Mouse (Mus musculus): Measurements from ENCODE around the gene Pim1. TPM values are rescaled to one million over a fixed set of nuclear protein-coding genes. Genes with fewer than 3 reads are reported as not detected.
A peak's percentile ranks its signal among the peaks of the same experiment; 100 is the strongest.
"Not testable (repeated sequence)": the region's sequence is repeated elsewhere in the genome, so short reads cannot be mapped to it uniquely, and the experiment has no call there.

The Pim1 gene
- polyA plus RNA-seq, 1 experiment from 2014 or later: 15.7 TPM

DNA sequence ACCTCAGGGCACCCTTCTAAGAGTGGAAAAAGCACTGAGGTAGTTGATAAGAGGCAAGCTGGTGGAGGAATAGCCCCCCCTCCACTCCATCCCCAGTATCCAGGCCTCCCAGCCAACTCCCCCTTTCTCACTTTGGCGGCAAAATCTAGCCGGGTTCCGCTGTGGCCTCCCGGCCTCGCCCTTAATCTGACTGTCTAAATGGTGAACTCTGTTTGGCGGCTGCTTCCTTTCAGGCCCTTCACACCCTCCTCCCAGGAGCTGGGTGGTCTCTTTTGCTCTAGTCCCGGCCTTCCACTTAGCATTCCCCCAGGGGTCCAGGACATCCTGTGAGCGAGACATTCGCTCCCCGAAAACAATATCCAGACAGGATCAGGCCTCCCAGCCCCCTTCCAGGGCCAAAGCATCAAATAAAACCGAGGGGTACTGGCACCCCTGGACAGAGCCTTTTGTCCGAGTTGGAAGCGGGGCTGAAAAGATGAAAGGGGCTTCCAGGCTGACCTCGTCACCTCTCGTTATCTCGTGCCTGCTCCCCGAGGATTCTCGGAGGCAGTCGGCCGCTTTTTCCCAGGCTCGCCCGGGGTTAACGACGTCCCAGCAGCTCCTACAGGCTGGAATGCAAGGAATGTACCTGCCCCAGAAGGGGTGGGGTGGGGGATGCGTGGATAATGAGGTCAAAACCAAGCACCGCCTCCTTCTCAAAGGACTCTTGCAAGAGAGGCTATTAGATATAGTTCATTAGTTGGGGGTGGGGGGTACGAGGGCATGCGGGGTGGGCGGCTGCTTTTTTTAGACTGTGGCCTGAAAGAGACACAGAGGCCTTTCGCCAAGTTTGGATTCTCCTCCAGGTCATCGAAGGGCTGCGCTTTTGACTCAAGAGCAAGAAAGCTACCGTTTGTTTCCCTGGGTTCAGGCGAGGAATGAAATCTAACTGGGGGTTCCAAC lies 39.4 kb upstream of the Pim1 start:
- peak overlapping the region; percentile 48; the same call in 1 of the 2 replicates for H3K9ac ChIP-seq (ENCODE audit: low read length)
- H3K27me3 ChIP-seq (replicated peaks; ENCODE audit: control insufficient read depth, insufficient read depth, low read length): no peaks in the 10 kb centered on the region
- peak overlapping the region; percentile 36 for H3K4me2 ChIP-seq (ENCODE audit: low read length)
- ATAC-seq (peak; percentile 44), DNase-seq (ENCODE audit: low spot score) (peak; percentile 50)
- no peaks in the 10 kb centered on the region for H3K9me3 ChIP-seq (replicated peaks; ENCODE audit: control insufficient read depth, low read length)
- H3K27ac ChIP-seq (ENCODE audit: low read depth, low read length): 0 out of 2 replicates have a peak overlapping the region, but pooled peaks have one; percentile 39
- no peak overlapping the region for H3K4me3 ChIP-seq (ENCODE audit: low read depth, low read length)
- H3K36me3 ChIP-seq (ENCODE audit: control insufficient read depth, insufficient read depth, low read length): no peaks in the 10 kb centered on the region
- WGBS: 3% methylated on average over 34 of the region's 34 CpGs
- H3K4me1 ChIP-seq (ENCODE audit: control insufficient read depth, insufficient read depth, low read length): peaks cover 6% of the 10 kb centered on the region; the same call in 1 of the 2 replicates

DNA sequence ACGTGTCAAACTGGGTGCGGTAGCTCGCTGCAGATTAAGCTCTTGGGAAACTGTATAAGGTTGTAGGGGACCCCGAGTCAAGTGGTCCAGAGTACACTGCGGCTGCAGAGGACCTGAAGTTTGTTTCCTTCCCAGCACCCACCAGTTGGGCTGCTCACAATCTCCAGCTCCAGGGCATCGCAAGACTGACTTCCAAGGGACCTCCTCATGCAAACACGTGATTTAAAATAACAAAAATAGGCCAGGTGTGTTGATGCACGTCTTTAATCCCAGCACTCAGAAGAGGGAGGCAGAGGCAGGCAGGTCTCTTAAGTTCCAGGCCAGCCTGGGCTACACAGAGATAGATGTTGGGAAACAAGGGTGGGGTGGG lies 38.7 kb upstream of the Pim1 start:
- H3K4me2 ChIP-seq (ENCODE audit: low read length): no peak overlapping the region
- DNase-seq (ENCODE audit: low spot score): no peak
- no peak overlapping the region for H3K9ac ChIP-seq (ENCODE audit: low read length)
- WGBS: 22% methylated on average over 8 of the region's 8 CpGs
- no peaks in the 10 kb centered on the region for H3K9me3 ChIP-seq (replicated peaks; ENCODE audit: control insufficient read depth, low read length)
- no peaks in the 10 kb centered on the region for H3K36me3 ChIP-seq (ENCODE audit: control insufficient read depth, insufficient read depth, low read length)
- peaks cover 6% of the 10 kb centered on the region; the same call in 1 of the 2 replicates for H3K4me1 ChIP-seq (ENCODE audit: control insufficient read depth, insufficient read depth, low read length)
- no peak overlapping the region for H3K27ac ChIP-seq (ENCODE audit: low read depth, low read length)
- no peaks in the 10 kb centered on the region for H3K27me3 ChIP-seq (replicated peaks; ENCODE audit: control insufficient read depth, insufficient read depth, low read length)
- ATAC-seq: no peak
- no peak overlapping the region for H3K4me3 ChIP-seq (ENCODE audit: low read depth, low read length)

DNA sequence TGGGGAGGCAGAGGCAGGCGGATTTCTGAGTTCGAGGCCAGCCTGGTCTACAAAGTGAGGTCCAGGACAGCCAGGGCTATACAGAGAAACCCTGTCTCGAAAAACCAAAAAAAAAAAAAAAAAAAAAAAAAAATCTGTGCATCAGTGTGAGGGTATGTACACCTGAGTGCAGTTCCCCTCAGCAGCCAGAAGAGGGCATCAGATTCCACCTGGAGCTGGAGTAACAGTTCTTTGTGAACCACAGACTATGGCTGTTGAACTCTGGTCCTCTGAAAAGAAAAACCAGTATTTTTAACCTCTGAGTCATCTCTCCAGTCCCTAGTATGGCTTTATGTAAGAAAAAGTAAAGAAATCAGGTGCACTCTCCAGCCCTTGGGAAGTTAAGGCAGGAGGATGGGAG lies 36.4 kb upstream of the Pim1 start:
- H3K4me1 ChIP-seq (ENCODE audit: control insufficient read depth, insufficient read depth, low read length): peaks cover 18% of the 10 kb centered on the region
- 97% methylated on average over 2 of the region's 3 CpGs for WGBS
- not testable (repeated sequence) for H3K27me3 ChIP-seq (replicated peaks; ENCODE audit: control insufficient read depth, insufficient read depth, low read length); ATAC-seq; H3K4me2 ChIP-seq (ENCODE audit: low read length); H3K9me3 ChIP-seq (replicated peaks; ENCODE audit: control insufficient read depth, low read length); H3K4me3 ChIP-seq (ENCODE audit: low read depth, low read length); DNase-seq (ENCODE audit: low spot score); H3K27ac ChIP-seq (ENCODE audit: low read depth, low read length); H3K36me3 ChIP-seq (ENCODE audit: control insufficient read depth, insufficient read depth, low read length); H3K9ac ChIP-seq (ENCODE audit: low read length)

DNA sequence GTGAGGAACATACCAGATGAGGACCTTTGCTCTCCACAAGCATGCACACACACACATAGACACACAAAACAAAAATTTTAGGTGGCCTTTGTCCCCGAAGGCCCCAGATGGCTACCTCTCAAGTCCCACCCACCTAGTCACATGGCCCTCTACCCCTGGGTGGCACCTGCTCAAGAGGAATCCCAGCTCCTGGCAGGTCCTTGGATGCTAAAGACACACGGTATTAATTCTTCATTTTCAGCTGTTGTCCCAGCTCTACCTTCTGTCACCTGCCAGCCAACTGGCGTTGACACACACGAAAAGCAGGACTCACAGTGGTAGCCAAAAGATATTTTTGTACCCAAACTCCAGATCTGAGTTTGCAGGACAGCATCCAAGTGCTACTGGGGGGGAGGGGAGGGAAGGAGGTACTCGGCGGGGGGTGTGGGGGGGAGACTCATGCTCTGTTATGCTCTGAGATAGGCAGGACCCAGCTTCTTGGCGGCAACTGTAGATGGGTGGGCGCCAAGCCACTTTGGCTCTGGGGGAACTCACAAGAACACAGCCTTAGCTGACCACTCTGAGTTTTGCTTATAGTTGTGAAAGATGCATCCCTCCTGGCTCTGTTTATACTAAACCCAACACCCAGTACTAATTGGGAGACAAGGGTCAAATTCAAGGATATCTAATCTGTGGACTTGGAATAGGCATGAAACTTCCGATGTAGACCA lies 35.0 kb upstream of the Pim1 start:
- 78% methylated on average over 9 of the region's 9 CpGs for WGBS
- no peak overlapping the region for H3K9ac ChIP-seq (ENCODE audit: low read length)
- H3K9me3 ChIP-seq (replicated peaks; ENCODE audit: control insufficient read depth, low read length): no peaks in the 10 kb centered on the region
- H3K36me3 ChIP-seq (ENCODE audit: control insufficient read depth, insufficient read depth, low read length): no peaks in the 10 kb centered on the region
- H3K27ac ChIP-seq (ENCODE audit: low read depth, low read length): 0 out of 2 replicates have a peak overlapping the region, but pooled peaks have one; percentile 4
- peaks cover 28% of the 10 kb centered on the region for H3K4me1 ChIP-seq (ENCODE audit: control insufficient read depth, insufficient read depth, low read length)
- DNase-seq (ENCODE audit: low spot score): no peak
- H3K4me2 ChIP-seq (ENCODE audit: low read length): no peak overlapping the region
- no peak overlapping the region for H3K4me3 ChIP-seq (ENCODE audit: low read depth, low read length)
- H3K27me3 ChIP-seq (replicated peaks; ENCODE audit: control insufficient read depth, insufficient read depth, low read length): no peaks in the 10 kb centered on the region
- no peak for ATAC-seq

DNA sequence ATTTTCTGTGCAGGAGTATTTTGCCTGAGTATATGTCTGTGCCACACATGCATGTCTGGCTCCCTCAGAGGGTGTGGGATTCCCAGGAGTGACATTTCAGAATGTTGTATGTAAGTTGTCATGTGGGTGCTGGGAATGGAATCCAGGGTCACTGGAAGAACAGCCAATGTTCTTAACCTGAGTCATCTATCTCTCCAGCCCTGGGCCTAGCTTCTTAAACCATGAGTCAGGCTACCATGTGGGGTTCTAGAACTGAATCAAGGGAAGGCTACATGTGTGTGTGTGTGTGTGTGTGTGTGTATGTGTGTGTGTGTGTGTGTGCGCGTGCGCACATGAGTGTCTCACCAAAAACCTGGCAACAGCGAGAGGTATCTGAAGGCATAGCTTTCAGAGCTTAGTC lies 34.1 kb upstream of the Pim1 start:
- H3K9ac ChIP-seq (ENCODE audit: low read length): no peak overlapping the region
- no peak overlapping the region for H3K4me2 ChIP-seq (ENCODE audit: low read length)
- DNase-seq (ENCODE audit: low spot score) (no peak), ATAC-seq (no peak)
- H3K36me3 ChIP-seq (ENCODE audit: control insufficient read depth, insufficient read depth, low read length): no peaks in the 10 kb centered on the region
- H3K27me3 ChIP-seq (replicated peaks; ENCODE audit: control insufficient read depth, insufficient read depth, low read length): no peaks in the 10 kb centered on the region
- 95% methylated on average over 4 of the region's 4 CpGs for WGBS
- H3K9me3 ChIP-seq (replicated peaks; ENCODE audit: control insufficient read depth, low read length): no peaks in the 10 kb centered on the region
- peaks cover 22% of the 10 kb centered on the region for H3K4me1 ChIP-seq (ENCODE audit: control insufficient read depth, insufficient read depth, low read length)
- H3K4me3 ChIP-seq (ENCODE audit: low read depth, low read length): no peak overlapping the region
- no peak overlapping the region for H3K27ac ChIP-seq (ENCODE audit: low read depth, low read length)

DNA sequence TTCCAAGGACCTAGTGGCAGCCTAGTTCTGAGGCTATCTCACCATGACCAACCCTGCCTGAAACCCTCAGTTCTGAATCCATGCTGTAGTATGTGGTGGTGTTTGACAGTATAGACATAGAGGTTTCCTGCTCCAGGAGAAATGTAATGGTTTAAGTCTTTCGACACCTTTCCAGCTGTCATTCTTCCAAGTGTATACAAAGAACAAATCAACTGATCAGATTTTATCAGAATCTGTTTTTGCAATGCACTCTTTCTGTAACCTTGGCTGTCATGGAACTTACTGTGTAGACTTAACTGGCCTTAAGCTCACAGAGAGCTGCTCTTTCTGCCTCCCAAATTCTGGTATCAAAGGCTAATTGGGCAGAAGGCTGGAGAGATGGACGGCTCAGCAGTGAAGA lies 33.6 kb upstream of the Pim1 start:
- H3K9me3 ChIP-seq (replicated peaks; ENCODE audit: control insufficient read depth, low read length): no peaks in the 10 kb centered on the region
- 57% methylated on average over 2 of the region's 2 CpGs for WGBS
- no peaks in the 10 kb centered on the region for H3K27me3 ChIP-seq (replicated peaks; ENCODE audit: control insufficient read depth, insufficient read depth, low read length)
- no peak overlapping the region for H3K4me2 ChIP-seq (ENCODE audit: low read length)
- H3K4me1 ChIP-seq (ENCODE audit: control insufficient read depth, insufficient read depth, low read length): peaks cover 22% of the 10 kb centered on the region
- no peak for ATAC-seq
- no peak overlapping the region for H3K9ac ChIP-seq (ENCODE audit: low read length)
- no peak overlapping the region for H3K4me3 ChIP-seq (ENCODE audit: low read depth, low read length)
- H3K36me3 ChIP-seq (ENCODE audit: control insufficient read depth, insufficient read depth, low read length): no peaks in the 10 kb centered on the region
- H3K27ac ChIP-seq (ENCODE audit: low read depth, low read length): no peak overlapping the region
- no peak for DNase-seq (ENCODE audit: low spot score)

DNA sequence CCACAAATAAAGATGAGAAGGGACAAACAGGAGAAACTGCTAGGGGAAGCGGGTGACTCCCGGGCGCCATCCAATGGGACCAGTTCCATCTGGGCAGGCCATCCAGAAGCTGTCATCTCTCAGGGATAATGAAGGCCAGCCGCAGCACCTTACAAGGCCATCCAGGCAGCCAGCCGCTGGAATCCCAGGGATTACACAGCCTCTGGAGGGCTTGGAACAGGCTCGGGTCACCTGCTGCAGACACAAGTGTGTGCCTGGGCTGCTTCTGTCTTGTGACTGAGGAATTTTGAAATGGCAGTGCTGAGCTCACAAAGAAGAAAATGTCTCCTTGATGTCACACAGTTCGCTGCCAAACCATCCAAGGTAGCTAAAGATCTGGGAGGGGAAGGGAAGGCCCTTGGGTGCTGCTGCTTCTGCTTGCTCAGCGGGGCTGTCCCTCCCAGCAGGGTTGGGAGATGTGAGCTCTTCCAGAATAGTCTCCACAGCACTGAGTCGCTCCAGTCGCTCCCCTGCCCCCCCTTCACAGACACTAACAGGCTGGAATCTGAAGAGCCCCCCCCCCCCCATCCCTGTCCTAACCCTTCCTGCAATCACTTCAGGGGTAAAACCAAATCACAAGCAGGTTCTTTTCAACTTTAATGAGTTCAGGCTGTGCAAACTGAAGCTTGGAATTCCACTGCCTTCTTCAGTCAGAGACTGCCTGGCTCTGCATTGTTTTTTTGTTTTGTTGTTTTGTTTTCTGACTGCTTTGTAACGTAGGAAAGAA lies 32.6 kb upstream of the Pim1 start:
- Histone ChIP-seq H3K4me1 (ENCODE audit: control insufficient read depth, insufficient read depth, low read length) (peaks cover 22% of the 10 kb centered on the region), H3K27me3 (replicated peaks; ENCODE audit: control insufficient read depth, insufficient read depth, low read length) (no peaks in the 10 kb centered on the region), H3K36me3 (ENCODE audit: control insufficient read depth, insufficient read depth, low read length) (no peaks in the 10 kb centered on the region), H3K4me3 (ENCODE audit: low read depth, low read length) (no peak overlapping the region), H3K4me2 (ENCODE audit: low read length) (no peak overlapping the region), H3K27ac (ENCODE audit: low read depth, low read length) (no peak overlapping the region), H3K9me3 (replicated peaks; ENCODE audit: control insufficient read depth, low read length) (no peaks in the 10 kb centered on the region), H3K9ac (ENCODE audit: low read length) (no peak overlapping the region)
- ATAC-seq (no peak), DNase-seq (ENCODE audit: low spot score) (no peak)
- 19% methylated on average over 11 of the region's 11 CpGs for WGBS

DNA sequence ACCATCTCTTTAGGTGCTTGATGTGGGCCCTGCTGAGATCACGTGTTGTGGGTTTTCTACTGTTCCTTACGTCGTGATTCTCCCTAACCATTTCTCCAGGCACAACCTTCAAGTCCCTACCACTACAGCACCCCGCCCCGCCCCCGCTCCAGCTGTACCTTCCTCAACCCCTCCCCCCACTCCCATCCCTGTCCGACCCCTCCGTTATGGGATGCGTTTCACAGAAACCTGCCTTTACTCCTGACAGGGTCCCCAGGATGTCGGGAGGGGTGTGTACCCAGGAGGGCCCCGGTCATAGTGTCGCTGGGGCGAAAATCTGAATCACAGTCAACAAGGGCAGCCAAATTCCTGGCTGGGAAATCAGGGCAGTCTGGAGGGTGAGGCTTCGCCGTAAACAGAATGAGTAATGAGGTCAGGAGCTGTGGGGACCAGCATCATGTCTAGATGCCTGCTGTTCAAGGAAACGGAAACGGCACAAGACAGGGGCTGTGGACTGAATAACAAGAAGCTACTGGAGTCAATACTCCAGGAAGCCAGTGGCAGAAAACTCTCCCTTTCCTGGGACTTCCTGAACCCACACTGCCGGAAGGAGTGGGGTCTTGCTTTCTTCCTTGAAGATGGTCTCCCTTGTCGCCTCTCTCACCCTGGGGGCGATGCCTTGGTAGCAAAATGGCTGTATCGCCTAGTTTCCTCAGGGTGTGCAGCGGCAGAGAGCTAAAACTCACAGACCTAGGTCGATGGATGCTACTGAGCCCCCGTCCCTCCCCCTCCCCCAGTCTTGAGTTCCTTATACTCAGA lies 31.0 kb upstream of the Pim1 start:
- Histone ChIP-seq H3K9ac (ENCODE audit: low read length) (peak overlapping the region; percentile 33; the same call in 1 of the 2 replicates), H3K4me2 (ENCODE audit: low read length) (peak overlapping the region; percentile 43), H3K9me3 (replicated peaks; ENCODE audit: control insufficient read depth, low read length) (no peaks in the 10 kb centered on the region), H3K27ac (ENCODE audit: low read depth, low read length) (peak overlapping the region; percentile 41; the same call in 1 of the 2 replicates), H3K4me1 (ENCODE audit: control insufficient read depth, insufficient read depth, low read length) (peaks cover 33% of the 10 kb centered on the region), H3K36me3 (ENCODE audit: control insufficient read depth, insufficient read depth, low read length) (no peaks in the 10 kb centered on the region), H3K4me3 (ENCODE audit: low read depth, low read length) (peak overlapping the region; percentile 9; the same call in 1 of the 2 replicates), H3K27me3 (replicated peaks; ENCODE audit: control insufficient read depth, insufficient read depth, low read length) (no peaks in the 10 kb centered on the region)
- ATAC-seq (peak; percentile 45; the same call in 1 of the 2 replicates), DNase-seq (ENCODE audit: low spot score) (peak; percentile 46)
- 10% methylated on average over 24 of the region's 24 CpGs for WGBS

Data from forebrain, embryonic 14.5 days (tissue).